Mouse (Mus musculus): ENCODE data around the gene Slc52a3.

Gene Slc52a3

GRCm38 (mm10) chr2:152048003-152048980, 52.0 kb downstream of the Slc52a3 start:
- peak; percentile 31 for DNase-seq (ENCODE audit: low read depth, low spot score)

- no peak for DNase-seq (ENCODE audit: low read depth, low spot score)
These were observed 52.7 kb downstream of the Slc52a3 start for GRCm38 (mm10) chr2:152048981-152049441.

GRCm38 (mm10) chr2:152049611-152050270, 53.4 kb downstream of the Slc52a3 start:
- DNase-seq (ENCODE audit: low read depth, low spot score), result no peak

GRCm38 (mm10) chr2:152050316-152050715, 54.0 kb downstream of the Slc52a3 start:
- DNase-seq (ENCODE audit: low read depth, low spot score), result peak; percentile 36

DNA sequence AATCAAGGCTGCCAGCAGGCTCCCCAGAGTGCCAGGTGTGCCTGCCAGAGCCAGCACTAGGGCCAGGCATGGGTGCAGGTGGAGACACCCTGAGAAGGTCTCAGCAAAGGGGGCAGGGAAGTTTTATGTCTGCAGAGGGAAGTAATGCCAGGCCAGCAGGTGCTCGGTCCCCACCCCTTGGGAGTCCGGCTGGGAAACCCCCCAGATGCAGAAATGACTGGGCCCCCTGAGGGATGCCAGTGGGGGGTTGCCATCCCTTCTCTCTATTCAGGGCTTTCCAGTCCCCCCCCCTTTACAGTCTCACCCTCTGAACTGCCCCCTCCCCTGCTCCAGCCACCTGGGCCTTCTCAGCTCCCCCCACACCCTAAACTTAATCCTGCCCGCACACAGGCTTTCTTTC, 55.7 kb downstream of the Slc52a3 start:
- no peak for DNase-seq (ENCODE audit: low read depth, low spot score)

- peak; percentile 91 for DNase-seq (ENCODE audit: low read depth, low spot score)
These were observed 59.1 kb downstream of the Slc52a3 start for GRCm38 (mm10) chr2:152055406-152055805.

- DNase-seq (ENCODE audit: low read depth, low spot score), result peak; percentile 87
These were observed 60.3 kb downstream of the Slc52a3 start for GRCm38 (mm10) chr2:152056368-152057251.

DNA sequence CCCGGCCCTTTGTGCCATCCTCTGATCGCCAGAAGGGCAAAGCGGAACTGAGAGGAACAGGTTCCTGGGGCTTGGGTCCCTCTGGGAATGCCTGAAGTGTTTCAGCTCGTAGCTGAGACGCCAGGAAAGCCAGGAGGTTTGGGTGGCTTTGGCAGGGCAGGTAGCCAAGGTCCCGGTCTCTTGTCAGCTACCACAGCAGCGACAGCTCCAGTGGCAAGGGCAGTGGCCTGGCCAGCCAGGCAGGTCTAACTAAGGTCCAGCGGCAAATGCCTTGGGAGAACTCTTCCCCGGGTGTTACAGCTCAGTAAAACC, 60.9 kb downstream of the Slc52a3 start:
- DNase-seq (ENCODE audit: low read depth, low spot score), result no peak
